Mouse (Mus musculus): Measurements from ENCODE around the gene Zfp414. TPM values are rescaled to one million over a fixed set of nuclear protein-coding genes. Genes with fewer than 3 reads are reported as not detected.

The Zfp414 gene
- polyA plus RNA-seq, 1 experiment from 2014 or later = 51.4 TPM

GRCm38 (mm10) chr17:33673837-33674236 lies 44.9 kb downstream of the Zfp414 start:
- H3K9ac ChIP-seq = no peak overlapping the region
- no peaks in the 10 kb centered on the region for H3K9me3 ChIP-seq
- ATAC-seq (ENCODE audit: low FRiP score, low read depth) = no peak
- H3K4me1 ChIP-seq = peaks cover 15% of the 10 kb centered on the region
- H3K36me3 ChIP-seq = peaks cover 40% of the 10 kb centered on the region
- H3K4me3 ChIP-seq = no peak overlapping the region
- H3K27me3 ChIP-seq = no peaks in the 10 kb centered on the region
- 76% methylated on average over 1 of the region's 1 CpGs for WGBS
- H3K4me2 ChIP-seq (replicated peaks) = no peak overlapping the region
- no peak overlapping the region for H3K27ac ChIP-seq

GRCm38 (mm10) chr17:33675452-33675851 lies 46.6 kb downstream of the Zfp414 start:
- H3K4me3 ChIP-seq = no peak overlapping the region
- H3K9me3 ChIP-seq = no peaks in the 10 kb centered on the region
- peaks cover 20% of the 10 kb centered on the region for H3K4me1 ChIP-seq
- no peaks in the 10 kb centered on the region for H3K27me3 ChIP-seq
- no peak overlapping the region for H3K9ac ChIP-seq
- peaks cover 36% of the 10 kb centered on the region for H3K36me3 ChIP-seq
- H3K4me2 ChIP-seq (replicated peaks) = no peak overlapping the region
- no peak for ATAC-seq (ENCODE audit: low FRiP score, low read depth)
- no peak overlapping the region for H3K27ac ChIP-seq

GRCm38 (mm10) chr17:33676086-33676485 lies 47.2 kb downstream of the Zfp414 start:
- no peak overlapping the region for H3K4me3 ChIP-seq
- WGBS = 83% methylated on average over 2 of the region's 2 CpGs
- H3K4me2 ChIP-seq (replicated peaks) = no peak overlapping the region
- ATAC-seq (ENCODE audit: low FRiP score, low read depth) = no peak
- H3K27ac ChIP-seq = no peak overlapping the region
- H3K36me3 ChIP-seq = peaks cover 36% of the 10 kb centered on the region
- no peak overlapping the region for H3K9ac ChIP-seq
- no peaks in the 10 kb centered on the region for H3K9me3 ChIP-seq
- H3K27me3 ChIP-seq = no peaks in the 10 kb centered on the region
- H3K4me1 ChIP-seq = peaks cover 26% of the 10 kb centered on the region

- ATAC-seq (ENCODE audit: low FRiP score, low read depth) = no peak
- H3K9ac ChIP-seq = no peak overlapping the region
- H3K27ac ChIP-seq = no peak overlapping the region
- H3K4me2 ChIP-seq (replicated peaks) = no peak overlapping the region
- peaks cover 36% of the 10 kb centered on the region for H3K36me3 ChIP-seq
- no peaks in the 10 kb centered on the region for H3K27me3 ChIP-seq
- H3K4me3 ChIP-seq = no peak overlapping the region
- peaks cover 51% of the 10 kb centered on the region for H3K4me1 ChIP-seq
- H3K9me3 ChIP-seq = no peaks in the 10 kb centered on the region
Measured at GRCm38 (mm10) chr17:33678771-33679170, 49.9 kb downstream of the Zfp414 start.

Other genes with a start within 250 kb of the Zfp414 start
- gene Zfp101, start 234.4 kb upstream of the Zfp414 start, polyA plus RNA-seq (2015; fragmentation: Nextera tagmentation; extraction: Ambion mirVana) = 25.9 and 26.0 TPM in 2 replicates
- gene Actl9, start 196.2 kb upstream of the Zfp414 start, polyA plus RNA-seq (2015; fragmentation: Nextera tagmentation; extraction: Ambion mirVana) = not detected in 2 replicates
- 106 and 120 TPM in 2 replicates for gene Adamts10, start 104.9 kb upstream of the Zfp414 start, polyA plus RNA-seq (2015; fragmentation: Nextera tagmentation; extraction: Ambion mirVana)
- gene Myo1f, start 73.4 kb upstream of the Zfp414 start, polyA plus RNA-seq (2015; fragmentation: Nextera tagmentation; extraction: Ambion mirVana) = 3.5 and 3.7 TPM in 2 replicates
- gene Pram1, start 9.0 kb downstream of the Zfp414 start, polyA plus RNA-seq (2015; fragmentation: Nextera tagmentation; extraction: Ambion mirVana) = 0.65 and 0.68 TPM in 2 replicates
- gene Hnrnpm, start 57.8 kb downstream of the Zfp414 start, polyA plus RNA-seq (2015; fragmentation: Nextera tagmentation; extraction: Ambion mirVana) = 379 and 395 TPM in 2 replicates
- gene March2, start 89.6 kb downstream of the Zfp414 start, polyA plus RNA-seq (2015; fragmentation: Nextera tagmentation; extraction: Ambion mirVana) = 49.3 and 50.9 TPM in 2 replicates
- gene Rab11b, start 131.4 kb downstream of the Zfp414 start, polyA plus RNA-seq (2015; fragmentation: Nextera tagmentation; extraction: Ambion mirVana) = 325 and 332 TPM in 2 replicates
- 53.8 and 55.9 TPM in 2 replicates for gene Angptl4, start 152.7 kb downstream of the Zfp414 start, polyA plus RNA-seq (2015; fragmentation: Nextera tagmentation; extraction: Ambion mirVana)
- 27.6 and 29.1 TPM in 2 replicates for gene Kank3, start 181.4 kb downstream of the Zfp414 start, polyA plus RNA-seq (2015; fragmentation: Nextera tagmentation; extraction: Ambion mirVana)
- 962 and 978 TPM in 2 replicates for gene Rps28, start 195.5 kb downstream of the Zfp414 start, polyA plus RNA-seq (2015; fragmentation: Nextera tagmentation; extraction: Ambion mirVana)
- gene Ndufa7, start 195.5 kb downstream of the Zfp414 start, polyA plus RNA-seq (2015; fragmentation: Nextera tagmentation; extraction: Ambion mirVana) = 454 and 498 TPM in 2 replicates
- gene Cd320, start 214.0 kb downstream of the Zfp414 start, polyA plus RNA-seq (2015; fragmentation: Nextera tagmentation; extraction: Ambion mirVana) = 67.0 and 69.7 TPM in 2 replicates
- not detected in 2 replicates for gene Gm7029, start 244.7 kb downstream of the Zfp414 start, polyA plus RNA-seq (2015; fragmentation: Nextera tagmentation; extraction: Ambion mirVana)